Mouse (Mus musculus) hindbrain, embryonic 15.5 days (tissue): Measurements from ENCODE around the gene Tanc2. TPM values are rescaled to one million over a fixed set of nuclear protein-coding genes. Genes with fewer than 3 reads are reported as not detected.

Experiments used
- ATAC-seq: fragments of 200-750 bp; cut with Nextera tagmentation; 2 replicates; pipeline ENCODE4 v1.8.0; 2017; ENCODE audit warnings: low read depth, moderate number of reproducible peaks, moderate TSS enrichment; ENCODE audit not compliant: low FRiP score
- H3K27ac ChIP-seq: fragments of 300-500 bp; sonication (generic); replicated peaks from 2 replicates; pipeline ENCODE4 v1.5.1; 2015; ENCODE audit warnings: mild to moderate bottlenecking, inconsistent platforms
- H3K27me3 ChIP-seq: fragments of 300-500 bp; sonication (generic); 2 replicates; pipeline ENCODE4 v1.6.1; 2015; ENCODE audit warnings: control low read depth, inconsistent platforms
- H3K36me3 ChIP-seq: fragments of 300-500 bp; sonication (generic); 2 replicates; pipeline ENCODE4 v1.6.1; 2015; ENCODE audit warnings: control low read depth, inconsistent platforms
- H3K4me1 ChIP-seq: fragments of 300-500 bp; sonication (generic); replicated peaks from 2 replicates; pipeline ENCODE4 v1.6.1; 2015; ENCODE audit warnings: control low read depth, inconsistent platforms
- H3K4me2 ChIP-seq: fragments of 300-500 bp; sonication (generic); 2 replicates; pipeline ENCODE4 v1.6.1; 2015; ENCODE audit warnings: moderate library complexity, mild to moderate bottlenecking, inconsistent platforms
- H3K4me3 ChIP-seq: fragments of 300-500 bp; sonication (generic); 2 replicates; pipeline ENCODE4 v1.5.1; 2015; ENCODE audit warnings: mild to moderate bottlenecking, inconsistent platforms
- H3K9ac ChIP-seq: fragments of 300-500 bp; sonication (generic); 2 replicates; pipeline ENCODE4 v1.6.1; 2015; ENCODE audit warnings: inconsistent platforms
- H3K9me3 ChIP-seq: fragments of 300-500 bp; sonication (generic); 2 replicates; pipeline ENCODE4 v1.6.1; 2016; ENCODE audit warnings: control low read depth, inconsistent platforms
- WGBS: fragments of 180-500 bp; shearing (Covaris S2); methylation state at CpG from one replicate; pipeline ENCODE4 v1.1.7; 2015; 5-methylcytosine and 5-hydroxymethylcytosine counted together
- polyA plus RNA-seq: library from polyadenylated mRNA; unstranded; fragments of >200 nt; fragmentation: Nextera tagmentation; extraction: Ambion mirVana; gene quantifications from 2 replicates; pipeline ENCODE4 v1.2.1, GENCODE M21; 2015

Gene Tanc2
- polyA plus RNA-seq, 1 experiment from 2014 or later, result 50.8 TPM

GRCm38 (mm10) chr11:105563546-105563945 is 26.2 kb upstream of the Tanc2 start:
- 92% methylated on average over 3 of the region's 3 CpGs for WGBS
- H3K27ac ChIP-seq, result no peak overlapping the region
- no peak overlapping the region for H3K9ac ChIP-seq

DNA sequence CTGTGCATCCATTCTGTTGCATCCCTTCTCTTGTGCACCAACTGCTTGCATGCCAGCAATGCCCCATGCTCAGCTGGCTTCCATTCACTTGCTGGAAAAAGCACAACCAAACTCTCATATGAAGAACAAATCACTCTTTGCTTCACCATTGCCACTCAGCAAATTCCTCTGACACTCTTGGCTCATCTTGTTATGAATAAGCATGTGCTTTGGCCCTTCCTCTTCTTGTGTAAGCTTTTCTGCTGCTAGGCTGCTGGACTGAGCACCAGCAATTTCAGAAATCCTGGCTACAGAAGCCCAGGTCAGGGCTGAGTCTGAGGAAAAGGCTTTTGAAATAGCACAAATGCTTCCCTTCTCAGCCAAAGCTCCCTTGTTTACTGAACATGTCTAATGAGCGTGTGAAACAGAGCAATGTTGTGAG is 22.6 kb upstream of the Tanc2 start:
- ATAC-seq, result peak; percentile 51; the same call in 1 of the 2 replicates
- Histone ChIP-seq H3K4me2 (no peak overlapping the region), H3K36me3 (no peaks in the 10 kb centered on the region), H3K4me1 (peaks cover 6% of the 10 kb centered on the region; the same call in 1 of the 2 replicates), H3K27ac (peak overlapping the region; percentile 45), H3K9me3 (no peaks in the 10 kb centered on the region), H3K9ac (no peak overlapping the region), H3K4me3 (no peak overlapping the region), H3K27me3 (no peaks in the 10 kb centered on the region)
- 59% methylated on average over 1 of the region's 1 CpGs for WGBS

More at GRCm38 (mm10) chr11:105563546-105563945, 26.2 kb upstream of the Tanc2 start:
- Histone ChIP-seq H3K4me1 (peaks cover 6% of the 10 kb centered on the region; the same call in 1 of the 2 replicates), H3K27me3 (no peaks in the 10 kb centered on the region), H3K9me3 (no peaks in the 10 kb centered on the region), H3K4me3 (no peak overlapping the region), H3K4me2 (no peak overlapping the region), H3K36me3 (no peaks in the 10 kb centered on the region)
- ATAC-seq, result no peak

DNA sequence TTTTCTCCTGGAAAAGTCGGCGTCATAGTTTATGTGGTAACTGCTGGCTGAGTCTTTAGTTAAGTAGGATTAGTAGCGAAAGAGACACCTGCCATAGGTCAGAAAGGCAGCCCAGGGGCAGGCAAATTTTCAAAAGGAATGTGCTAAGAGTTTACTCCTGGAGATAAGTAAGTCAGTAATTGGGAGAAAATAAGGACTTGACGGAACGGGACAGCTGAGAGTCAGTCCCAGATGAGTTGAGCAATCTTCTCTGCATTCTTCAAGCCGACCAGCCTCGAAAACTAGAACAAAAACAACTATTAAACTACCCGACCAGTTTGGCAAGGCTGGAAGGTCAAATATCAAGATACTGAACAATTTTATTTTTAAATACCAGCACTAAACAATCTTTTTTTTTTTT is 17.8 kb upstream of the Tanc2 start:
- WGBS, result 84% methylated on average over 8 of the region's 8 CpGs
- H3K9ac ChIP-seq, result no peak overlapping the region
- H3K27me3 ChIP-seq, result no peaks in the 10 kb centered on the region
- H3K9me3 ChIP-seq, result no peaks in the 10 kb centered on the region
- ATAC-seq, result no peak
- no peak overlapping the region for H3K4me2 ChIP-seq
- H3K4me1 ChIP-seq, result peaks cover 8% of the 10 kb centered on the region; the same call in 1 of the 2 replicates
- no peak overlapping the region for H3K27ac ChIP-seq
- H3K4me3 ChIP-seq, result no peak overlapping the region
- no peaks in the 10 kb centered on the region for H3K36me3 ChIP-seq

- no peak for ATAC-seq
- WGBS, result 47% methylated on average over 7 of the region's 7 CpGs
- Histone ChIP-seq H3K9me3 (no peaks in the 10 kb centered on the region), H3K9ac (no peak overlapping the region), H3K27me3 (no peaks in the 10 kb centered on the region), H3K27ac (no peak overlapping the region), H3K4me1 (0 out of 2 replicates have a peak, but pooled peaks cover 4% of the 10 kb centered on the region), H3K4me2 (no peak overlapping the region), H3K4me3 (no peak overlapping the region), H3K36me3 (no peaks in the 10 kb centered on the region)
Measured at GRCm38 (mm10) chr11:105574241-105574640, 15.5 kb upstream of the Tanc2 start.

DNA sequence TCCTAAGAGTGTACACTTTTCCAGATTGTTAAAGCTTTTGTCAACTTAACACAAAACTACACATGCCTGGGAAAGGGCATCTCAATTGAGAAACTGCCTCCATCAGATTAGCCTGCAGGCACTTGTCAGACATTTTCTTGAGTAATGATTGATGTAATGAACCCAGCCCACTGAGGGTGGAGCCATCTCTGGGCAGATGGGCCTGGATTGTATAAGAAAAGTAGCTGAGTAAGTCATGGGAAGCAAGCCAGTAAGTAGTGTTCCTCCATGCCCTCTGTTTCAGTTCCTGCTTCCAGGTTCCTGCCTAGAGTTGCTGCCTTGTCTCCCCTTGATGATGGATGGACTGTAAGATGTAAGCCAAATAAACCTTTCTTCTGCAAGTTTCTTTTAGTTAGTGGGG is 12.6 kb upstream of the Tanc2 start:
- Histone ChIP-seq H3K4me3 (no peak overlapping the region), H3K9ac (no peak overlapping the region), H3K4me2 (no peak overlapping the region), H3K27ac (no peak overlapping the region), H3K27me3 (no peaks in the 10 kb centered on the region), H3K9me3 (no peaks in the 10 kb centered on the region), H3K4me1 (0 out of 2 replicates have a peak, but pooled peaks cover 4% of the 10 kb centered on the region), H3K36me3 (no peaks in the 10 kb centered on the region)
- ATAC-seq, result no peak

DNA sequence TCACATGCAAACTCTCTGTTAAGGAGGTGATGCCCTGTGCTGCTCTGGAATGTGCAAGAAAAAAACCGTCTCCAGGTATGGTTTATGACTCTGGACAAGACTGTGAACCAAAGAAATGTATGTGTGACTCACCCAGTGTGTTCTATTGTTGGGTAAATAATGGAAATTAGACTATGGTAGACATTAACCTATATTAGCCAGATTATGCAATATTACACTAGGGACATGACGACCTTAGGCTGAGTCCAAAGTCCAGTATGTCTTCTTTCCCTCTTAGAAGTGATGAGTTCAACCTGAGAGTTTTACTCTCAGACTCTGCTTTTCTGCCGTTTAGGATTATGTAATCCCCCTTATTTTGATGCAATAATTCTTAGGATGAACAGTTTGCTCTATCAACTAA is 7.8 kb upstream of the Tanc2 start:
- H3K4me3 ChIP-seq, result no peak overlapping the region
- H3K9me3 ChIP-seq, result no peaks in the 10 kb centered on the region
- no peaks in the 10 kb centered on the region for H3K4me1 ChIP-seq
- WGBS, result 89% methylated on average over 3 of the region's 3 CpGs
- no peak overlapping the region for H3K27ac ChIP-seq
- no peak overlapping the region for H3K9ac ChIP-seq
- H3K36me3 ChIP-seq, result no peaks in the 10 kb centered on the region
- ATAC-seq, result no peak
- H3K27me3 ChIP-seq, result no peaks in the 10 kb centered on the region
- no peak overlapping the region for H3K4me2 ChIP-seq

GRCm38 (mm10) chr11:105589231-105589876 is 432 bp upstream of the Tanc2 start:
- under 1% methylated on average over 60 of the region's 70 CpGs for WGBS
- Histone ChIP-seq H3K4me1 (peaks cover 16% of the 10 kb centered on the region), H3K4me3 (peak overlapping the region; percentile 99), H3K9me3 (no peaks in the 10 kb centered on the region), H3K27me3 (no peaks in the 10 kb centered on the region), H3K4me2 (peak overlapping the region; percentile 72), H3K9ac (peak overlapping the region; percentile 100), H3K36me3 (no peaks in the 10 kb centered on the region), H3K27ac (peak overlapping the region; percentile 98)
- peak; percentile 93 for ATAC-seq

GRCm38 (mm10) chr11:105591905-105592304 is 2.1 kb downstream of the Tanc2 start:
- no peaks in the 10 kb centered on the region for H3K9me3 ChIP-seq
- H3K27me3 ChIP-seq, result no peaks in the 10 kb centered on the region
- 0 out of 2 replicates have a peak, but pooled peaks have one; percentile 55 for ATAC-seq
- H3K4me3 ChIP-seq, result peak overlapping the region; percentile 99
- WGBS, result 33% methylated on average over 1 of the region's 1 CpGs
- H3K4me1 ChIP-seq, result peaks cover 20% of the 10 kb centered on the region
- 0 out of 2 replicates have a peak overlapping the region, but pooled peaks have one; percentile 25 for H3K27ac ChIP-seq
- H3K36me3 ChIP-seq, result no peaks in the 10 kb centered on the region
- 0 out of 2 replicates have a peak overlapping the region, but pooled peaks have one; percentile 22 for H3K9ac ChIP-seq
- peak overlapping the region; percentile 72 for H3K4me2 ChIP-seq

- no peak overlapping the region for H3K4me2 ChIP-seq
- H3K4me1 ChIP-seq, result no peaks in the 10 kb centered on the region
- no peak overlapping the region for H3K4me3 ChIP-seq
- no peak overlapping the region for H3K27ac ChIP-seq
- H3K36me3 ChIP-seq, result no peaks in the 10 kb centered on the region
- H3K27me3 ChIP-seq, result no peaks in the 10 kb centered on the region
- H3K9me3 ChIP-seq, result no peaks in the 10 kb centered on the region
- ATAC-seq, result no peak
- no peak overlapping the region for H3K9ac ChIP-seq
Measured at GRCm38 (mm10) chr11:105602177-105602576, 12.4 kb downstream of the Tanc2 start.

GRCm38 (mm10) chr11:105626201-105626600 is 36.4 kb downstream of the Tanc2 start:
- Histone ChIP-seq H3K27me3 (no peaks in the 10 kb centered on the region), H3K36me3 (no peaks in the 10 kb centered on the region), H3K4me3 (no peak overlapping the region), H3K4me2 (no peak overlapping the region), H3K27ac (no peak overlapping the region), H3K9ac (no peak overlapping the region), H3K9me3 (no peaks in the 10 kb centered on the region), H3K4me1 (no peaks in the 10 kb centered on the region)
- WGBS, result 97% methylated on average over 1 of the region's 1 CpGs
- no peak for ATAC-seq

DNA sequence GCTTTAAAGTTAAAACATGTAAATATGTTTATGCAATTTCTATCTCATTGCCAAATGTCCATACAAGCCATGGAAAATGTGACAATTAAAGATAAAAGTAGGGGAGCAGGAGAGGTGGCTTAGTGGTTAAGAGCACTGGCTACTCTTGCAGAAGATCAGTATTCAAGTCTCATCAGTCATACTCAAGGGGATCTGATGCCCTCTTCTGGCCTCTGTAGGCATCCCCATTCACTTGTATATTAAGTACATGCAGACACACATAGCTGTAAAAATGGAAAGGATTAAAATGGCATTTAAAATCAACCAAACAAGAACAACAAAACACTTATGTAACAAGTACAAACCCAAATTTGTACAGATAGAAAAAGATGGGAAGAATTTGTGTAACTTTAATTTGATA is 54.2 kb downstream of the Tanc2 start:
- Histone ChIP-seq H3K27ac (no peak overlapping the region), H3K4me3 (no peak overlapping the region), H3K27me3 (no peaks in the 10 kb centered on the region), H3K4me2 (no peak overlapping the region), H3K4me1 (no peaks in the 10 kb centered on the region), H3K36me3 (no peaks in the 10 kb centered on the region), H3K9ac (no peak overlapping the region), H3K9me3 (no peaks in the 10 kb centered on the region)
- ATAC-seq, result no peak

DNA sequence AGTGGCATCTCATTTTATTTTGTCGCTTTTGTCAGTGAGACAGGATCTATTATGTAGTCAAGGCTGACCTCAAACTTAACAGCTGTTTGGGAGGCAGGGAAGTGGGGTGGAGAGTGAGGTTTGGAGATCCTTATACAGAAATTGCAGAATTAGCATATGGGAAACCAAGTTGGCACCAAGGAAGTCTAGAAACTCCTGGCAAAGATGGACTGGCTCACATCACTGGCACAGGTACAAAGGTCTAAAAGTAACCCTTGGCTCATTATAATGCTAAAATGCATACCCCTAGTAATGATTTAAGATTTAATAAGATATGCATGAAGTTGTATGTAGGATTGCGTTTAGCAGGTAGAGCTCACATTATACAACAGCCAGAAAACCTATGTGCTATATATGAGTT is 58.2 kb downstream of the Tanc2 start:
- no peak overlapping the region for H3K9ac ChIP-seq
- H3K27ac ChIP-seq, result no peak overlapping the region
- H3K4me3 ChIP-seq, result no peak overlapping the region
- no peaks in the 10 kb centered on the region for H3K27me3 ChIP-seq
- H3K4me2 ChIP-seq, result no peak overlapping the region
- no peak for ATAC-seq
- 98% methylated on average over 2 of the region's 2 CpGs for WGBS
- H3K9me3 ChIP-seq, result no peaks in the 10 kb centered on the region
- H3K36me3 ChIP-seq, result no peaks in the 10 kb centered on the region
- H3K4me1 ChIP-seq, result no peaks in the 10 kb centered on the region

- Histone ChIP-seq H3K36me3 (no peaks in the 10 kb centered on the region), H3K4me1 (peaks cover 8% of the 10 kb centered on the region; the same call in 1 of the 2 replicates), H3K9ac (no peak overlapping the region), H3K4me2 (no peak overlapping the region), H3K27me3 (no peaks in the 10 kb centered on the region), H3K9me3 (no peaks in the 10 kb centered on the region), H3K27ac (no peak overlapping the region), H3K4me3 (no peak overlapping the region)
- 95% methylated on average over 2 of the region's 2 CpGs for WGBS
- no peak for ATAC-seq
Measured at GRCm38 (mm10) chr11:105654616-105655015, 64.8 kb downstream of the Tanc2 start.
